Mouse (Mus musculus) stomach, postnatal 0 days (tissue): Measurements from ENCODE around the gene Ndufaf2. TPM values are rescaled to one million over a fixed set of nuclear protein-coding genes. Genes with fewer than 3 reads are reported as not detected.
A peak's percentile ranks its signal among the peaks of the same experiment; 100 is the strongest.

Source experiments
- ATAC-seq: fragments of 200-750 bp; cut with Nextera tagmentation; 2 replicates; pipeline ENCODE4 v1.8.0; 2017; ENCODE audit not compliant: low FRiP score, low TSS enrichment
- DNase-seq: peaks from one replicate; pipeline ENCODE4 v3.0.0-alpha.2; 2016; ENCODE audit warnings: low spot score
- H3K27ac ChIP-seq: fragments of 300-500 bp; sonication (generic); replicated peaks from 2 replicates; pipeline ENCODE4 v1.5.1; 2014; ENCODE audit warnings: mild to moderate bottlenecking, control low read depth
- H3K27me3 ChIP-seq: fragments of 300-500 bp; sonication (generic); 2 replicates; pipeline ENCODE4 v1.6.1; 2014; ENCODE audit warnings: low read length; ENCODE audit not compliant: control insufficient read depth, insufficient read depth
- H3K36me3 ChIP-seq: fragments of 300-500 bp; sonication (generic); 2 replicates; pipeline ENCODE4 v1.6.1; 2014; ENCODE audit warnings: low read length, mixed read lengths; ENCODE audit not compliant: control insufficient read depth, insufficient read depth
- H3K4me1 ChIP-seq: fragments of 300-500 bp; sonication (generic); replicated peaks from 2 replicates; pipeline ENCODE4 v1.6.1; 2014; ENCODE audit warnings: antibody characterized with exemption; ENCODE audit not compliant: control insufficient read depth, insufficient read depth
- H3K4me2 ChIP-seq: fragments of 300-500 bp; sonication (generic); replicated peaks from 2 replicates; pipeline ENCODE4 v1.6.1; 2014; ENCODE audit warnings: low read depth, mild to moderate bottlenecking, control low read depth, moderate library complexity
- H3K4me3 ChIP-seq: fragments of 300-500 bp; sonication (generic); 2 replicates; pipeline ENCODE4 v1.5.1; 2014; ENCODE audit warnings: low read depth, low read length, control low read depth
- H3K9ac ChIP-seq: fragments of 300-500 bp; sonication (generic); 2 replicates; pipeline ENCODE4 v1.6.1; 2014; ENCODE audit warnings: mild to moderate bottlenecking, low read length, control low read depth, mixed read lengths
- H3K9me3 ChIP-seq: fragments of 300-500 bp; sonication (generic); 2 replicates; pipeline ENCODE4 v1.6.1; 2016; ENCODE audit warnings: low read length; ENCODE audit not compliant: control insufficient read depth
- CTCF ChIP-seq: IDR thresholded peaks from 2 replicates; pipeline ENCODE4 v1.5.1; 2016; ENCODE audit warnings: antibody characterized with exemption, low read depth, mild to moderate bottlenecking, moderate library complexity
- EP300 ChIP-seq: optimal IDR thresholded peaks from 2 replicates; pipeline ENCODE3; 2016; ENCODE audit warnings: antibody characterized with exemption
- WGBS: fragments of 180-500 bp; shearing (Covaris S2); extraction: QIAGEN DNeasy Blood & Tissue Kit; methylation state at CpG from one replicate; pipeline ENCODE4 v1.1.7; 2014; 5-methylcytosine and 5-hydroxymethylcytosine counted together
- polyA plus RNA-seq: library from polyadenylated mRNA; unstranded; fragments of >200 nt; fragmentation: Nextera tagmentation; extraction: Ambion mirVana; gene quantifications from 2 replicates; pipeline ENCODE4 v1.2.1, GENCODE M21; 2015

The Ndufaf2 gene
- polyA plus RNA-seq, 1 experiment from 2014 or later: 44.9 TPM

DNA sequence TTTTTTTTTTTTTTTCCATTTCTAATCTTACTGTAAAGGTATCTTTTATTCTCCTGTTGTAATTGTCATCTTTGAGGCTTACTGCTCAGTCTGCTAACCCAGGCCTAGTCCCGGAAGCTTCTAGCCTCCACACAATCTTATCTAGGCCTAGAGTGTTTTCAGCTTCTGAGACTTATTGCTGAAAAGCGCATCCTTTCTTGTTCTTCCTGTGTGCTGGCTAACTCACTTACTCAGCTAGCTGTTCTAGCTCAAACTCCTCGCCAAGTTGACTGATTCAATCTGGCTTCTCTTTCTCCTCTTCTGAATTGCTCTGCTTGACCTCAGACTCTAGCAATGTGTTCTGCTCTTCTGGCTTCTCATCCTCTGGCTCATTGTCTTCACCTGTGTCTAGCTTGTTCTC, 112.8 kb downstream of the Ndufaf2 start:
- no peak for TF ChIP-seq CTCF
- no peak for TF ChIP-seq EP300
- 47% methylated on average over 3 of the region's 3 CpGs for WGBS
- Histone ChIP-seq H3K36me3 (no peaks in the 10 kb centered on the region), H3K4me2 (peak overlapping the region; percentile 23), H3K4me3 (no peak overlapping the region), H3K9ac (no peak overlapping the region), H3K27ac (peak overlapping the region; percentile 45; the same call in 1 of the 2 replicates), H3K27me3 (no peaks in the 10 kb centered on the region), H3K4me1 (0 out of 2 replicates have a peak, but pooled peaks cover 5% of the 10 kb centered on the region), H3K9me3 (no peaks in the 10 kb centered on the region)
- no peak for ATAC-seq
- DNase-seq: no peak

DNA sequence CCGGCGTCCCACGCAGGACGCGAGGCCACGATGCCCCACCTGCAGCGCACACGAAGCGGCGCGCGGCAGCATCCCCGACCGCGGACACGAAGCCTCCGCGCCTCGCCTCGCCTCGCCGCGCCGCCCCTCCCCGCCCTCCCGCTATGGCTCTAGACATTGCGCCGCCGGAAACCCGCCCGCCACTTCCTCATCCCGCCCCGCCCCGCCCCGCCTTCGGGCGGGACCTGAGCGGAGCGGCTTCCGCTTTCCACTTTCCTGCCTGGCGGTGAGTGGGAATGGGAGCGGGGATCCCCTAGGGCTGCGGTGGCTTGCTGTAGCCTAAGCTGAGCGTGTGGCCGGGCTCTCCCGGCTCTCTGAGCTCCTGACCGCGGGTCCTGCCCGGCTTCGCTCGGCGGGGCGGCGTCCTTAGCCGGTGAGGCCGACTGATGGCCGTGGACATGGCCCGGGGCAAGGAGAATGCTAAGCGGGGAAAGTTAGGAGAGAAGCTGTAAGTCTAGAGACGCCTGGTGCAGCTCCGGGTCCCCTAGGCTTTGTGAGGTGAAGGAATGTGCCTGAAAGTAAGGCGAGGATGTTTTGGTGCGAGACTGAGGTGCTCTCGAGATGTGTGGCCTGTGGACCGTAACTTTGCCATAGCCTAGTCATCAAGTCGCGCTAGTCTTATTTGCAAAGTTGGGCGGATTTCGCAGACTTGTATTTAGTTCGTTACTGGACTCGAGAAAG, 114.0 kb downstream of the Ndufaf2 start, which contains the start of gene Smim15:
TSS of gene Smim15 (plus strand) at position 225 of the 720 bp plus-strand sequence.
- H3K36me3 ChIP-seq: no peaks in the 10 kb centered on the region
- H3K4me1 ChIP-seq: 0 out of 2 replicates have a peak, but pooled peaks cover 5% of the 10 kb centered on the region
- peak within 1 kb of the TSS; percentile 97 for H3K27ac ChIP-seq
- DNase-seq: peak; percentile 95
- peak within 1 kb of the TSS; percentile 69 for H3K9ac ChIP-seq
- TF ChIP-seq CTCF: no peak
- no peak for TF ChIP-seq EP300
- no peaks in the 10 kb centered on the region for H3K9me3 ChIP-seq
- H3K27me3 ChIP-seq: no peaks in the 10 kb centered on the region
- peak within 1 kb of the TSS; percentile 58 for H3K4me3 ChIP-seq
- ATAC-seq: peak; percentile 94
- WGBS: under 1% methylated on average over 61 of the region's 71 CpGs
- H3K4me2 ChIP-seq: peak within 1 kb of the TSS; percentile 65

DNA sequence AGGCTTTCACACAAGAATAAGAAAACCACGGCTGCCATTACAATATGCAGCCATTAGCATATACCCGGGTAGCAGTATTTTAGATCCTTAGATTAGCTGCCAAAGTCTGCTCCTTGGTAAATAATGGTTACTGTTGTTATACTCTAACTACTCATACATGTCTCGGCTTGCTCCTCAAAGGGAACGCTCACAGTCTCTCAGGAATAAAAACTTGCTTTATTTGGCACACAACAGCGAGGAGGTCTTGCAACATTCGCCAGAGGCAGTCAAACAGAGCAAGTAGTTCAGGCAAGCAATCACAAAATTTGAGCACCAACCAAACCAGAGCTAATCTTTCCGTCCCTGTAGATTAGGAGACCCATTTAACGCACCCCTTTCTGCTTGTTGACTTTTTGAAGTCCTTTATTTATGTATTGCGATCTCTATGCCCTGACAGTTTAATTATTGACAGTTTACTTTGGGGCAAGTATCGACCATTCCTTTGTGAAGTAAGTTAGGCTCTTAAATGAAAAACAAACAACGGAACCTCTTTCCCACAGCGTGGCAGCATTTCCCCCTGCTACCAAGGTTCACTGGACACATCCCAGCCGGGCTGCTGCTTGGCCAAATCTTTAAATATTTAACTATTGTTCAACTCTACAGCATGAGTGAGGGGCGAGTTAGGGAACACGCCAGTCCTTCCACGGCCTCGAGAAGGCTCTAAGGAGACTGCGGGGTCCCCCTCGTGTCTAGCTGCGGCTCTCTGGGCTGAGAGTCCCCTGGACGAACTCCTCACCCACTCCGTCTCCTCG, 114.8 kb downstream of the Ndufaf2 start:
- TF ChIP-seq CTCF: peak; percentile 30; the same call in 1 of the 2 replicates
- peak; percentile 66 for TF ChIP-seq EP300
- Histone ChIP-seq H3K36me3 (no peaks in the 10 kb centered on the region), H3K4me2 (peak overlapping the region; percentile 65), H3K4me3 (peak overlapping the region; percentile 58), H3K27ac (peak overlapping the region; percentile 97), H3K9ac (peak overlapping the region; percentile 69), H3K9me3 (no peaks in the 10 kb centered on the region), H3K4me1 (0 out of 2 replicates have a peak, but pooled peaks cover 5% of the 10 kb centered on the region), H3K27me3 (no peaks in the 10 kb centered on the region)
- 1% methylated on average over 23 of the region's 23 CpGs for WGBS
- DNase-seq: peak; percentile 54
- peak; percentile 43 for ATAC-seq

DNA sequence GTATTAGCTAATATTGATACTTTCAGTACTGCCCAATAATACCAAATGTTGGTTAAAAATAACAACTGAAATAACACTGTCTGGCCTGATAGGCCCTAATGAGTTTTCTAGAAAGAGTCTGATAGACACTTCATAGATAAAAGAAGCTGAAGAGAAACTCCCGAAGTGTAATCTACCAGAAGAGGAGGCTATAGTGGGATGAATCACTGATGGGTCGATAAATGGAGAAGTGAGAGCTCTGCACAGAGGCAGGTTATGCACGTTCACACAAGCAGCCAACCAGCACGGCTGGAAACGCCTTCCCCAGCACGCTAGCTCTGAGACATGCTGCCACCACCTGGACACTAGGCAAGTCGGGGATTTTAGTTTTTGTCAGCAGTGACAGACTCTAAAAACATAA, 117.1 kb downstream of the Ndufaf2 start:
- 2% methylated on average over 7 of the region's 7 CpGs for whole genome bisulfite sequencing
- H3K9me3 ChIP-seq: no peaks in the 10 kb centered on the region
- no peaks in the 10 kb centered on the region for H3K36me3 ChIP-seq
- no peak overlapping the region for H3K9ac ChIP-seq
- TF ChIP-seq CTCF (peak; percentile 83), EP300 (no peak)
- ATAC-seq (peak; percentile 47; the same call in 1 of the 2 replicates), DNase-seq (peak; percentile 77)
- no peak overlapping the region for H3K4me3 ChIP-seq
- no peak overlapping the region for H3K4me2 ChIP-seq
- 0 out of 2 replicates have a peak, but pooled peaks cover 5% of the 10 kb centered on the region for H3K4me1 ChIP-seq
- no peak overlapping the region for H3K27ac ChIP-seq
- H3K27me3 ChIP-seq: no peaks in the 10 kb centered on the region

DNA sequence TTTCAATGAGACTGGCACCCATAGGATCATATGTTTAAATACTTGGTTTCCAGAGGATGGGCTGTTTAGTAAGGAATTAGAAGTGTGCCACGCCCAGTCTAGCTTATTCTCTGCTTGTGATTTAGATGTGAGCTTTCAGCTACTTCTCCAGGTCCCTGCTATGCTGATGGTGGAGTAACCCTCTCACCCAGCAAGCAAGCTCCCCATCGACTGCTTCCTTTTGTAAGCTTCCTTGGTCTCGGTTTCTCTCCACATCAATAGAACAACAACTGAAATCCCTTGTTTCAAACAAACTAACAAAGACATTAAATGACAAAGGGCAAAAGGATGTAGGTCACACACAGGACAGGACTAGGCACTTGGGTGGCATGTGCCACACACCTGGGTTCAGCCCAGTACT, 118.0 kb downstream of the Ndufaf2 start:
- Histone ChIP-seq H3K4me3 (no peak overlapping the region), H3K27me3 (no peaks in the 10 kb centered on the region), H3K4me1 (0 out of 2 replicates have a peak, but pooled peaks cover 2% of the 10 kb centered on the region), H3K9ac (no peak overlapping the region), H3K27ac (no peak overlapping the region), H3K9me3 (no peaks in the 10 kb centered on the region), H3K36me3 (no peaks in the 10 kb centered on the region), H3K4me2 (no peak overlapping the region)
- DNase-seq (no peak), ATAC-seq (no peak)
- no peak for TF ChIP-seq EP300
- WGBS: 67% methylated on average over 3 of the region's 3 CpGs
